Mouse (Mus musculus): ENCODE data around the gene Safb2.

The Safb2 gene

DNA sequence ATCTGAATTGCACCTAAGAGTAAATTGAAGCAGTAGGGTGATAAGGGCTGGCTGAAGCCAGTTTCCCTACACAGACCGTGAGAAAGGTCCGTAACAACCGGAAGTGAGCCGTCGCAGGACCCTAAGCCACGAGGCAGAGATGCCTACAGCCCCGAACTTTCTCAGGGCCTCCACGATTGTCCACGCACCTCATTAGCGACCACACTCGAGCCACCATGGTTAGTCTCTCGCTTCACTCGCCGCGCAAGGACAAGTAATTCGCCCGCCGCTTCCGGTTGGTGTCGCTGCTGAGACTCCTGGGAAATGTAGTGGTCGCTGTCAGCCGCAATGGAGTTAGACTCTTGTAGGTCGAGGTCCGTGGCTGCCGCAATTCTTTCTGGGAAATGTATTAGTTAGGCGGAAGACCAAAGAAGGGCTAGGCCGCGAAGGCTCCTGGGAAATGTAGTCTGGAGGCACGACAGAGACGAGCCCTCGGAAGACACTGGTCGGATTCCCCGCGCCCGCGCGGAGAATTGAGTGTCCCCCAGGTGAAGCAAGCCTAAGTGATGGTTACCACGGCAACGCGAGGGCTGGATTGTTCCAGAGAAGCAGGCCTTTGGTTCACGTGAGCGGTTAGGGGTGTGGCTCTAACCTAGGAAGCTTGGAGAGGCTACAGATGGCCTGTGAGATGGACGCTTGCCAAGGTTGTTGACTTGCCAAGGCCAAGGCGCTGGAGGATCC lies 25.2 kb upstream of the Safb2 start, which contains the start of gene 2410015M20Rik:
Gene 2410015M20Rik (minus strand): TSS at position 320 of the 720 bp plus-strand sequence.
- DNase-seq (ENCODE audit: low spot score in 2 of 2) = peak; percentile 95 to 98

DNA sequence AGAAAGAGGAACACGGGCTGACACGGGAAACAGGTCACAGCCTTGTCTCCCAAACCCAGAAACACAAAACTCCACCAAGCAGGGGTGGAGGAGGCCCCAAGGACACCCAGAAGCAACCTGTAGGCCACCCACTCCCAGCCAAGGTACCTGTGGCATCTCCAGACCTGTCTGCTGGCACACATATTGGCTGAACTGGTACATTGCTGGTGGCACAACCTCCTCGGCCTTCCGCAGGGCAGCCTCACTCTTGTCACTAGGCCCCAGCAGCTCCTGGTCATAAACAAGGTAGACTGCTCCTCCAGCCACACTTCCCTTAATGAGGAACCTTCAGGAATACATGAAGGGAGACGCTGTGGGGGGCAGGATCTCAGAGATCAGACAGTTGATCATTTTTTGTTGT lies 24.3 kb upstream of the Safb2 start:
- DNase-seq (ENCODE audit: low spot score in 2 of 2) = no peak

DNA sequence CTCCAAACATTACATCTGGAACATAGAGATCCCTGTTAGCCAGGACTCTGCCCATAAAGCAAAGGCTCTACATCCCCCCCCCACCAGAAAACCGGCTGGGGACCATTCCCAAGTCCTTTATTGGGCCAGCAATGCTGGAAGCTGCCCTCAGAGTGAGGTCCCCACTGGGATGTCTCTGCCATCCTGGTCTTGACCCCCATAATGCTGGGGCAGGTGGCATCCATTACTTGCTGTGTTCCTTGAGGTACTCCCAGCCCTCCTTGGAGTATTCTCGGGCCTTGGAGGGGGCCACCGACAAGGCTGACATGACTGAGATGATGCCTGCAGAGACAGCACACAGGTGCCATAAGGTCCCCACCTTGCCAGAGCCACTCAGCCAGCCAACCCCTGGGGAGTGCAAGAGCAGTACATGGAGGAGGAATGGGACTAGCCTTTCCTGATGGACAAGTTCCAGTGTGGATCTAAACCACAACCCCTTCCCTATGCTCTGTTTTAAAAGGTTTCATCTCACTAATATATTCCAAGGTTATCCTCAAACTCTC lies 23.2 kb upstream of the Safb2 start:
- DNase-seq (ENCODE audit: low spot score in 2 of 2) = no peak

DNA sequence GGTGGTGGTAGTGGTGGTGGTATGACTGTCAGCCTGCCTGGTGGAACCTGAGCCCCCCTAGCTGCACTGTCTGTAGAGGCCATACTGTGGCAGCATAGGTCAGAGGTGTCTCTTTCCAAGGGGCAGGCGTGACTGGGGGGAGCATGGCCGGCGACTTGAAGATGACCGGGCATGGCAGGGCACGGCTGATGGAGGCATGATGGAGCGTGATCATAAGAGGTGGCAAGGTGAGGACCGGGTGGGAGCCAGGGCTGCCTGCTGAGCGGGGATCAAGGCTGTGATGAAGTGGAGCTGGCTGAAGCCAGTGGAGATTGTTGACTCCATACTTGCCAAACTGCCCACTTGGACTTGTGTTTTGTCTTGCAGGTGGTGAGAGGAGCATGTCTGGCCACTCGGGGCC lies 21.0 kb upstream of the Safb2 start:
- no peak for DNase-seq (ENCODE audit: low spot score in 2 of 2)

DNA sequence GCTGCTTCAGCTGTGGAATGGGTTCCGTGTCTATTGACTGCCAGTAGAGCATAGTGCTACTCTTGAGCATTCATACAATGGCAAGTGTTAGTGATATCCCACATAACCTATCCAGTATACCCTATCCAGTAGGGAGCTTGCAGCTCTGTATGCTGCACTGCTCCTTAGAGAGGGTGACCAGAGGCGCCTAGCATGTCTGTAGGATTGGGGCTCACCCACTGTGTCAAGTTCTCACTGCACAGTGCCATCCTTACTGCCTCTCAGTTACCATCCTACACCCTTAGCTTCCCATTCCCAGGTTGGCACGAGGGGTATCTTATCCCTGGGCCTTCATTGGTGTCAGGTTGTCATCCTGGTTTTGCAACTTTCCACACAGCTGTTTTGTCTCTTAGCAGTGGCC lies 20.0 kb upstream of the Safb2 start:
- no peak for DNase-seq (ENCODE audit: low spot score in 2 of 2)

- DNase-seq (ENCODE audit: low spot score in 2 of 2) = no peak
Measured at GRCm38 (mm10) chr17:56604070-56604380, 19.6 kb upstream of the Safb2 start.

DNA sequence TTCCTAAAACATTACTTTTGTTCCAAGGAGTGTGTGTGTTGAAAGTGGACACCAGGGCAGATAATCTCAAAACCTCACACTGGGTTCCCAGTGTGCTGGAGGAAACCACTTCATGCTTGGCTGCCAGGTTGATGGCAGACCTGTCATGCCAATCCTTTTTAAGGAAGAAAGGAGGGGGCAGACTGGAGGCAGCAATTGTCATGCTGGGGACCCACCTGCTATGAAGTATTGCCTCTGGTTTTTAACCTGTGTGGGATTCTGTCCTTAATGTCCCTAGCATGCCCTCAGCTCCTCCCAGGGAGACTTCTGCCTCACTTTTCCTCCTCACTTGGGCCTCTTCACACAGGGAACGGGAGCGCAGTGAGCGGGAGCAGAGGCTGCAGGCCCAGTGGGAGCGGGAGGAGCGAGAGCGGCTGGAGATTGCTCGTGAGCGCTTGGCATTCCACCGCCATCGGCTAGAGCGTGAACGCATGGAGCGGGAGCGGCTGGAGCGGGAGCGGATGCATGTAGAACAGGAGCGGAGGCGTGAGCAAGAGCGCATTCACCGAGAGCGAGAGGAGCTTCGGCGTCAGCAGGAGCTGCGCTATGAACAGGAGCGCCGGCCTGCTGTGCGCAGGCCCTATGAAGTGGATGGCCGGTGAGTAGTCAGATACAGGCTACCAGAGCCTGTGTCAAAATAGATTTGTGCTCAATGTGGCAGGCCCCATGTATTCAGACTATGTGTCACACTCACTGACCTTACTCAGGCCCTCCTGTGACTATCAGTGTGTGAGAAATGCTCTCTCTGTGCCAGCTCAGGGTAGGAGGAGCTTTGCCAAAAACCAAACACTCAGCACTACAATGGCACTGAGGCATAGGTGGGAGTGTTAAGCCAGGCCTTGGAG lies 19.0 kb upstream of the Safb2 start:
- no peak for DNase-seq (ENCODE audit: low spot score in 2 of 2)

DNA sequence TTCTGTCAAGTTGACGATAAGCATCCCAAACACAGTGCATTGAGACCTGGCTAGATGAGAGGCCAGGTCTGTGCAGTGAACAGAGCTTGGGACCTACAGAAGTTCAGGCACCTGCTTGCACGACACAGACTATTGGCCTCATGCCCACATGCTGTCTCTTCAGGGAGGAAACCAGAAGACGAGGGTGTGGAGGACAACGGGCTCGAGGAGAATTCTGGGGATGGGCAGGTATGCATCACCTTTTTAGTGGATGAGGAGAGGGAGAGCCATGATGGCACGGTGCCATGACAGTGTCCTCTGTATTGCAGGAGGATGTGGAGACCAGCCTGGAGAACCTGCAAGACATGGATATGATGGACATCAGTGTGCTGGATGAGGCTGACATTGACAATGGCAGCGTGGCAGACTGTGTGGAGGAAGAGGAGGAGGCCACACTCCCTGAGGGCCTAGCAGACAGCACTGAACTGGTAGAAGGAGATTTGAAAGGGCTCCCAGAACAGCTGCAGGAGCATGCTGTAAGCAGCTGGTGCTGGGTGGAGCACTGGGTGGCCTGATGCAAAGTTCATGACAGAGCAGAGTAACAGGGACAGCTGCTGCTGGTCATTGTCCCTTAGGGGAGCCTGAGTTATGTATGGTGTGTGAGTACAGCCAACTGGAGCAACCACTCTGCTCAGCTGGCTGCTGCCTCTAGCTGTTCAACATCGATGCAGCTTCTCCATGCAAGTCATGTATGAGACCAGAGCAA lies 9.3 kb upstream of the Safb2 start:
- no peak for DNase-seq (ENCODE audit: low spot score in 2 of 2)

GRCm38 (mm10) chr17:56592553-56592952 lies 8.2 kb upstream of the Safb2 start:
- no peak for DNase-seq (ENCODE audit: low spot score in 2 of 2)

DNA sequence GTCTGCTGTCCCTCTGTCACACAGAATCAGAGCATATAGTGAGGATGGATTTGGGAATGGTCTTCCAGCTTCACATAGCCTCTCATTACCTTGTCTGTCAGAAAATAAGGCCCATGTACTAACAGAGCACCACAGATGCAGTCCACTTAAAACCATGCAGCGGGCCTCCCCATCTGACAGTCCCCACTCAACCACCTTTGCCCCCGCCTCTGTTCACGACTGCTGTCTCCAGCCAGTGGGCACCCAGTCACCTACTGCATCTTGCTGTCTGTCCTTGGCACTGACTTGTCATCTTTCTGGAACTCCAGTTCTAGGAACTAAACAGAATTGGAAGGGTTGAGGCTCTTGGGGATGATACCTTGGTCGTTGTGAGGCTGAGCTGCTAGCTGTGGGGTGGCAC lies 4.5 kb upstream of the Safb2 start:
- no peak for DNase-seq (ENCODE audit: low spot score in 2 of 2)

DNA sequence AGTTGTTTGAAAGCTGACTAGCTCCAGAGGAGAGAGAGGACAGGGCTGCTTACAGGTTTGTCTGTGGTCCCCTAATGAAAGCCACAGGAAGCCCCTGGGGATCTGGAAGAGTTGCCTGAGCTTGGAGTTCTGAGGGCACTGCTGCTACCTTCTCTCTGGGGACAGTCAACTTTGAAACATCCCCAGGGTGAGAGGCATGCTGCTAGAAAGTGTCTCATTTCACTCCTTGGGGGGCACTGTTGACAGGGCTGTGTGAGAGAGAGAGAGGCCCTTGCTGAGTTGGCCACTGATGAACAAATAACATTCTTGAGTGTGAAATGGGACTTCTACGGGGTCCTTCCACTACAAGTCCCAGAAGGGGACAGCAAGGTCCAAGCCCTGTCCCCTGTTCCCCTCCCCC lies 3.4 kb upstream of the Safb2 start:
- DNase-seq (ENCODE audit: low spot score in 2 of 2) = no peak

GRCm38 (mm10) chr17:56585171-56585821 lies 911 bp upstream of the Safb2 start:
- no peak for DNase-seq (ENCODE audit: low spot score in 2 of 2)

GRCm38 (mm10) chr17:56583611-56584256 lies 651 bp downstream of the Safb2 start:
- DNase-seq (ENCODE audit: low spot score in 2 of 2) = peak in 1 of 2 experiments; percentile 18

DNA sequence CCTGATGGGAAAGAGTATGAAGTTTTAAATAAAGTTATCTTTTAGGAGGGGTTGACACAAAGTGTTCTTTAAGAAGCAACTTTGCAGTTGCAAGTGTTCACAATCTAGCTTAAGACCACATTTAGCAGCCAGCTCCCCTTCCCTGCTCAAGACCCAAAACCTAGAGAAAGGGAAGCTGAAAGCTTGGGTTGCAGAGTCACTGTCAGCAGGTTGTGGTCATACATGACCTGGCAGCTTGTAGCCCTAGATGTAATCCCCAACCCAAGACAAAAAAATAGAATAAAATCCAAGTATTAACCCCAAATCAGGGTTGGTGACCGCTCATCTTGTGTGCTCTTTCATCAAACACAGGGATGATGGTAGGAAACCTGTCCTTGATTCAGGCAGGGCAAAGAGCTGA lies 1.3 kb downstream of the Safb2 start:
- DNase-seq (ENCODE audit: low spot score in 2 of 2) = no peak

- DNase-seq (ENCODE audit: low spot score in 2 of 2) = no peak
Measured at GRCm38 (mm10) chr17:56572939-56573338, 11.4 kb downstream of the Safb2 start.

- no peak for DNase-seq (ENCODE audit: low spot score in 2 of 2)
Measured at GRCm38 (mm10) chr17:56572154-56572553, 12.2 kb downstream of the Safb2 start.

GRCm38 (mm10) chr17:56570287-56570686 lies 14.1 kb downstream of the Safb2 start:
- DNase-seq (ENCODE audit: low spot score in 2 of 2) = no peak

DNA sequence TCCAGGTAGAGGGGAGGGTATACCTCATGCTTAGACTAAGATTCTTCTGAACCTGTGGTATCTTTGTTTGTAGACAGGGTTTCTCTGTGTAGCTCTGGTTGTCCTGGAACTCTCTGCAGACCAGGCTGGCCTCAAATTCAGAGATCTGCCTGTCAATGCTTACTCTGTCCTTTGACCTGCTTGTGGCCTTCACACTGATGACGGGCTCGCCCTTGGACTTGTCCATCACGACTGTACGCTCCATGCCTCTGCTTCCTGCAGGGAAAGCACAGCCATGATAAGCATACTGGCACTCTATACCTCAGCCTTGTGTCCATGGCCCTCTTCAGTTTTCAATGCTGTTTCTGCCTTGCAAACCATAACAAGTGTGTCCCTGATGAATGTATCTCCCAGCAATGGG lies 17.0 kb downstream of the Safb2 start:
- no peak for DNase-seq (ENCODE audit: low spot score in 2 of 2)

DNA sequence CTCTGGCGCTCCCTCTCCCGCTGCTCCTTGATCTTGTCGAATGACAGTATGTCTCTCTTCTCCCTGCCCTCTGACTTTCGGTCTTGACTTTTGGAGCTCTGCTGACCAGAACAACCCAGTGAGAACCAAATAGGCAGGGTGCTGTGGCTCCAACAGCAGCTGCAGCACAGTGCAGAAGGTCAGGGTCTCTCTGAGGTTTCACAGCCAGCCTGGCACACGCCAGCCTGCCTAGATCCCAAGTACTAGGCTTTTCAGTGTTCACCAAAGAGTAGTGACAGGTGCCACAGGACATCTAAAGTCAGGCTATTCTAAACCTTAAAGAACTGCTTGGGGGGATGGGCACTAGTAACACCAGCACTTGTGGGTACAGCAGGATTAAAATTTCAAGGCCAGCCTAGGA lies 17.5 kb downstream of the Safb2 start:
- no peak for DNase-seq (ENCODE audit: low spot score in 2 of 2)

DNA sequence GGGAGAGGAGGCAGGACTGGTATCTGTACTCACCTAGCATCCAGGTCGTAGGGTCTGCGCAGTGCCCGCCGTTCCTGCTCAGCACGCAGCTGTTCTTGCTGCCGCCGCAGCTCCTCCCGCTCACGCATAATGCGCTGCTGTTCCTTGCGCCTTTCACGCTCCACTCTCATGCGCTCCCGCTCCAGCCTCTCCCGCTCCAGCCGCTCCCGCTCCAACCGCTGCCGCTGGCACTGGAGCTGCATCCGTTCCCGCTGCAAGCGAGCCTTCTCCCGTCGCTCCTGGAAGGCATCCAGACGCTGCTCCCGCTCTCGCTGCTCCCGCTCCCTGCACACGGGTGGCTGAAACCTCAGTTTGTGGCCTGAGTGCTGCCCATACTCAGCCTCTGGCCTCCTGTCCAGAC lies 18.1 kb downstream of the Safb2 start:
- DNase-seq (ENCODE audit: low spot score in 2 of 2) = no peak

DNA sequence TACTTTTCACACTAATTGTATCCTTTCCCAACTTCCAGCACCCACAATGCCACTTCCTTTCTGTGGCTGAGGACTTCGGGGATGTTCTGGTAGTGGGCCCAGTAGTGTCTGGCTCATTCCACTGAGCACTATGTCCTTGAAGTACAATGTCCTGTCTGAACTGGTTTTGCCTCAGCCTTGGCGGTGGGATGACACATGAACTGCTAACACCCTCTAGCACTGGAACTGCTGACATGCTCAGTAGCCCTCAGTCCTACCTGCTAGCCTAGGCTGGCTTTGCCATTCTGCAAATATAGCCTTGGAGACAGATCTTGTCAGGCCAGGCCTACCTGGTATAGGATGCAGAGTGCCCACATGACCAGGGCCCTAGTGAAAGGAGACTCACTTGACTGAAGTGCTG lies 22.5 kb downstream of the Safb2 start:
- no peak for DNase-seq (ENCODE audit: low spot score in 2 of 2)
